Mouse (Mus musculus): ENCODE results near the gene Tomm7.

DNA sequence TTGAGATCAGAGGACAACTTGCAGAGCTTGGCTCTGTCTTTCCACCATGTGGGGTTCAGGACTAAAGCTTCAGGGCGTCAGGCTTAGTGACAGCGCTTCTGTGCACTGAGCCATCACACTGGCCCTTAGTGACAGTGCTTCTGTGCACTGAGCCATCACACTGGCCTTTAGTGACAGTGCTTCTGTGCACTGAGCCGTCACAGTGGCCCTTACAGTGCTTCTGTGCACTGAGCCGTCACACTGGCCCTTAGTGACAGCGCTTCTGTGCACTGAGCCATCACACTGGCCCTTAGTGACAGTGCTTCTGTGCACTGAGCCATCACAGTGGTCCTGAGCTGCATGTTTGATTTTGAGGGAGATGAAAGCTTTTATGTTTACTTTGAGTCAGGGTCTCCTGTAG is 29.1 kb downstream of the Tomm7 start:
- no peak for TF ChIP-seq CTCF (IDR thresholded peaks at IDR 0.05; ENCODE audit: control insufficient read depth, insufficient read depth, insufficient read length)
- no peak for TF ChIP-seq MAX (IDR thresholded peaks at IDR 0.05)
- no peak for TF ChIP-seq USF1 (IDR thresholded peaks at IDR 0.05; ENCODE audit: low read depth)
- no peak for TF ChIP-seq MYOD1 (IDR thresholded peaks at IDR 0.05; ENCODE audit: control insufficient read depth, insufficient read length, low read depth)
